Mouse (Mus musculus) megakaryocyte, embryonic 14.5 days (primary cell): ENCODE data around the gene Asap3. TPM values are rescaled to one million over a fixed set of nuclear protein-coding genes. Genes with fewer than 3 reads are reported as not detected.
A peak's percentile ranks its signal among the peaks of the same experiment; 100 is the strongest.

ENCODE experiments used
- H3K27me3 ChIP-seq: replicated peaks from 2 replicates; pipeline ENCODE3; 2012; ENCODE audit warnings: inconsistent platforms
- H3K36me3 ChIP-seq: replicated peaks from 2 replicates; pipeline ENCODE3; 2012; ENCODE audit warnings: low read length, inconsistent platforms, mixed read lengths
- H3K4me1 ChIP-seq: 2 replicates; pipeline ENCODE4 v1.6.1; 2012; ENCODE audit warnings: inconsistent platforms
- H3K4me3 ChIP-seq: replicated peaks from 2 replicates; pipeline ENCODE3; 2012; ENCODE audit warnings: moderate library complexity, mild to moderate bottlenecking, inconsistent platforms
- H3K9me3 ChIP-seq: 2 replicates; pipeline ENCODE4 v1.6.1; 2012; ENCODE audit warnings: inconsistent platforms
- FLI1 ChIP-seq: IDR thresholded peaks from 2 replicates; pipeline ENCODE4 v1.6.1; 2012; ENCODE audit warnings: low read length, inconsistent platforms, mixed read lengths
- GATA1 ChIP-seq: IDR thresholded peaks from 3 replicates; pipeline ENCODE4 v1.6.1; 2012; ENCODE audit warnings: mixed read lengths, low read length, inconsistent platforms, borderline replicate concordance
- polyA plus RNA-seq: library from polyadenylated mRNA; stranded (reverse); fragments of >175 nt; gene quantifications from 2 replicates; pipeline ENCODE4 v1.2.3, GENCODE M21; 2012; ENCODE audit warnings: low replicate concordance; ENCODE audit not compliant: insufficient read depth

The Asap3 gene
- polyA plus RNA-seq, 1 experiment = not detected

- TF ChIP-seq FLI1 (no peak), GATA1 (no peak)
- Histone ChIP-seq H3K9me3 (no peaks in the 10 kb centered on the region), H3K36me3 (peaks cover 43% of the 10 kb centered on the region), H3K4me1 (peaks cover 12% of the 10 kb centered on the region), H3K27me3 (peaks cover 9% of the 10 kb centered on the region), H3K4me3 (no peak overlapping the region)
Measured at GRCm38 (mm10) chr4:136196201-136196600, 10.0 kb upstream of the Asap3 start.

- H3K27me3 ChIP-seq = peaks cover 30% of the 10 kb centered on the region
- peaks cover 16% of the 10 kb centered on the region for H3K36me3 ChIP-seq
- TF ChIP-seq GATA1 (no peak), FLI1 (no peak)
- no peak overlapping the region for H3K4me3 ChIP-seq
- no peaks in the 10 kb centered on the region for H3K9me3 ChIP-seq
- peaks cover 18% of the 10 kb centered on the region for H3K4me1 ChIP-seq
Measured at GRCm38 (mm10) chr4:136198846-136199245, 7.3 kb upstream of the Asap3 start.

- H3K4me1 ChIP-seq = peaks cover 22% of the 10 kb centered on the region
Measured at GRCm38 (mm10) chr4:136199562-136200292, 6.4 kb upstream of the Asap3 start.

GRCm38 (mm10) chr4:136202509-136202908 is 3.7 kb upstream of the Asap3 start:
- no peaks in the 10 kb centered on the region for H3K9me3 ChIP-seq
- H3K27me3 ChIP-seq = peaks cover 64% of the 10 kb centered on the region
- no peak for TF ChIP-seq FLI1
- TF ChIP-seq GATA1 = no peak
- peaks cover 41% of the 10 kb centered on the region for H3K4me1 ChIP-seq
- no peaks in the 10 kb centered on the region for H3K36me3 ChIP-seq
- H3K4me3 ChIP-seq = no peak overlapping the region

More at GRCm38 (mm10) chr4:136199562-136200292, 6.4 kb upstream of the Asap3 start:
- H3K36me3 ChIP-seq = peaks cover 7% of the 10 kb centered on the region
- peaks cover 39% of the 10 kb centered on the region for H3K27me3 ChIP-seq
- H3K4me3 ChIP-seq = peak overlapping the region; percentile 51
- no peak for TF ChIP-seq GATA1
- TF ChIP-seq FLI1 = no peak
- H3K9me3 ChIP-seq = no peaks in the 10 kb centered on the region

GRCm38 (mm10) chr4:136204775-136205174 is 1.4 kb upstream of the Asap3 start:
- Histone ChIP-seq H3K4me1 (peaks cover 42% of the 10 kb centered on the region), H3K4me3 (no peak overlapping the region), H3K27me3 (peaks cover 81% of the 10 kb centered on the region), H3K9me3 (no peaks in the 10 kb centered on the region), H3K36me3 (no peaks in the 10 kb centered on the region)
- no peak for TF ChIP-seq GATA1
- TF ChIP-seq FLI1 = no peak

- H3K4me3 ChIP-seq = peak overlapping the region; percentile 95
- H3K36me3 ChIP-seq = no peaks in the 10 kb centered on the region
- H3K27me3 ChIP-seq = peaks cover 89% of the 10 kb centered on the region
- TF ChIP-seq FLI1 (no peak), GATA1 (no peak)
- H3K4me1 ChIP-seq = peaks cover 30% of the 10 kb centered on the region
- H3K9me3 ChIP-seq = no peaks in the 10 kb centered on the region
Measured at GRCm38 (mm10) chr4:136206943-136207342, 778 bp downstream of the Asap3 start.

GRCm38 (mm10) chr4:136210931-136211330 is 4.8 kb downstream of the Asap3 start:
- Histone ChIP-seq H3K4me1 (peaks cover 17% of the 10 kb centered on the region), H3K9me3 (no peaks in the 10 kb centered on the region), H3K27me3 (peaks cover 87% of the 10 kb centered on the region), H3K4me3 (no peak overlapping the region), H3K36me3 (no peaks in the 10 kb centered on the region)
- TF ChIP-seq GATA1 (no peak), FLI1 (no peak)

GRCm38 (mm10) chr4:136213629-136214028 is 7.5 kb downstream of the Asap3 start:
- H3K27me3 ChIP-seq = peaks cover 87% of the 10 kb centered on the region
- no peak overlapping the region for H3K4me3 ChIP-seq
- H3K36me3 ChIP-seq = no peaks in the 10 kb centered on the region
- TF ChIP-seq FLI1 (no peak), GATA1 (no peak)
- no peaks in the 10 kb centered on the region for H3K9me3 ChIP-seq
- no peaks in the 10 kb centered on the region for H3K4me1 ChIP-seq

GRCm38 (mm10) chr4:136214828-136215227 is 8.7 kb downstream of the Asap3 start:
- H3K9me3 ChIP-seq = no peaks in the 10 kb centered on the region
- no peaks in the 10 kb centered on the region for H3K36me3 ChIP-seq
- no peak overlapping the region for H3K4me3 ChIP-seq
- no peak for TF ChIP-seq GATA1
- no peak for TF ChIP-seq FLI1
- H3K27me3 ChIP-seq = peaks cover 87% of the 10 kb centered on the region
- peaks cover under 1% of the 10 kb centered on the region; the same call in 1 of the 2 replicates for H3K4me1 ChIP-seq

- Histone ChIP-seq H3K4me3 (no peak overlapping the region), H3K36me3 (no peaks in the 10 kb centered on the region), H3K9me3 (no peaks in the 10 kb centered on the region), H3K4me1 (peaks cover 7% of the 10 kb centered on the region; the same call in 1 of the 2 replicates), H3K27me3 (peaks cover 87% of the 10 kb centered on the region)
- TF ChIP-seq GATA1 (no peak), FLI1 (no peak)
Measured at GRCm38 (mm10) chr4:136215576-136215975, 9.4 kb downstream of the Asap3 start.
